Mouse (Mus musculus) limb, embryonic 14.5 days (tissue): Measurements from ENCODE around the gene Fam228b. TPM values are rescaled to one million over a fixed set of nuclear protein-coding genes. Genes with fewer than 3 reads are reported as not detected.

Experiments used
- ATAC-seq: fragments of 200-750 bp; cut with Nextera tagmentation; 2 replicates; pipeline ENCODE4 v1.8.0; 2017; ENCODE audit warnings: low read depth, moderate number of reproducible peaks, moderate TSS enrichment; ENCODE audit not compliant: low FRiP score
- DNase-seq: peaks from one replicate; pipeline ENCODE4 v3.0.0-alpha.2; 2015; ENCODE audit warnings: low spot score
- H3K27ac ChIP-seq: fragments of 300-500 bp; sonication (generic); replicated peaks from 2 replicates; pipeline ENCODE4 v1.5.1; 2014; ENCODE audit warnings: low read depth, mild to moderate bottlenecking, low read length, moderate library complexity, mixed read lengths
- H3K27me3 ChIP-seq: fragments of 300-500 bp; sonication (generic); 2 replicates; pipeline ENCODE4 v1.6.1; 2014; ENCODE audit warnings: low read length, mixed read lengths; ENCODE audit not compliant: control insufficient read depth, insufficient read depth
- H3K36me3 ChIP-seq: fragments of 300-500 bp; sonication (generic); 2 replicates; pipeline ENCODE4 v1.6.1; 2014; ENCODE audit warnings: mild to moderate bottlenecking, low read length, moderate library complexity, mixed read lengths; ENCODE audit not compliant: control insufficient read depth, insufficient read depth
- H3K4me1 ChIP-seq: fragments of 300-500 bp; sonication (generic); 2 replicates; pipeline ENCODE4 v1.6.1; 2014; ENCODE audit warnings: antibody characterized with exemption, low read length, mixed read lengths; ENCODE audit not compliant: control insufficient read depth, insufficient read depth
- H3K4me2 ChIP-seq: fragments of 300-500 bp; sonication (generic); replicated peaks from 2 replicates; pipeline ENCODE4 v1.6.1; 2014; ENCODE audit warnings: low read depth, mild to moderate bottlenecking, low read length, moderate library complexity; ENCODE audit not compliant: severe bottlenecking
- H3K4me3 ChIP-seq: fragments of 300-500 bp; sonication (generic); replicated peaks from 2 replicates; pipeline ENCODE4 v1.5.1; 2014; ENCODE audit warnings: low read length
- H3K9ac ChIP-seq: fragments of 300-500 bp; sonication (generic); 2 replicates; pipeline ENCODE4 v1.6.1; 2014; ENCODE audit warnings: mild to moderate bottlenecking, low read depth, low read length, moderate library complexity; ENCODE audit not compliant: severe bottlenecking
- H3K9me3 ChIP-seq: fragments of 300-500 bp; sonication (generic); 2 replicates; pipeline ENCODE4 v1.6.1; 2016; ENCODE audit warnings: low read length; ENCODE audit not compliant: control insufficient read depth
- POLR2A ChIP-seq: fragments of 200-500 bp; IDR thresholded peaks from 2 replicates; pipeline ENCODE4 v1.8.0; 2012; ENCODE audit warnings: inconsistent platforms, mild to moderate bottlenecking, moderate library complexity, borderline replicate concordance; ENCODE audit not compliant: insufficient read depth, insufficient read length; ENCODE audit errors: extremely low read depth
- WGBS: fragments of 180-500 bp; shearing (Covaris S2); extraction: QIAGEN DNeasy Blood & Tissue Kit; methylation state at CpG from one replicate; pipeline ENCODE4 v1.1.7; 2014; 5-methylcytosine and 5-hydroxymethylcytosine counted together
- polyA plus RNA-seq, 2 experiments: library from polyadenylated mRNA; depleted of rRNA in 1 of 2; stranded (reverse) in 1 of 2; unstranded in 1 of 2; fragments of >200 nt; fragmentation: Nextera tagmentation in 1 of 2; extraction: Ambion mirVana in 1 of 2; gene quantifications; 2 replicates each; pipeline versions ENCODE4 v1.2.1 to v1.2.3; 2012 to 2014

Fam228b gene
- polyA plus RNA-seq, 2 experiments, result 4.8 to 8.7 TPM

DNA sequence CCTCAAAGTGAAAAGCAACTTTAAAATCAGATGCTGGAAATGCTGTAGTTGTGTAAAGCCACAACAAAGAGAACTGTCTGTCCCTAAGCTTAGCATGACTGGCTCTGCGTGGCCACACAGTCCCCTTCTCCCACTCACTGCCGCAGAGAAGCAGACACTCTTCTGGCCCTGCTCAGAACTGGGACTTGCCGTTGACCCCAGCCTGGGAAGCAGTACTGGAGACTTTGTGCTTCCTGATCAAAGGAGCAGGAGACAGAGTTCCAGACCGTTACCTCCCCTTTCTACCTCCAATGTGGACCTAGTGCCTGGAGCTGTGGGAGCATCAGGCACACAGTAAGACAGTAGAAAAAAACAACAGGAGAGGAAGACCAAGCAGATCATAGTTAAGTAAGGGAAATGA lies 36.7 kb downstream of the Fam228b start:
- DNase-seq (no peak), ATAC-seq (no peak)
- Histone ChIP-seq H3K36me3 (no peaks in the 10 kb centered on the region), H3K4me1 (no peaks in the 10 kb centered on the region), H3K4me3 (no peak overlapping the region), H3K27me3 (no peaks in the 10 kb centered on the region), H3K27ac (no peak overlapping the region), H3K9ac (no peak overlapping the region), H3K4me2 (no peak overlapping the region), H3K9me3 (no peaks in the 10 kb centered on the region)
- WGBS, result 43% methylated on average over 4 of the region's 4 CpGs
- no peak for TF ChIP-seq POLR2A

DNA sequence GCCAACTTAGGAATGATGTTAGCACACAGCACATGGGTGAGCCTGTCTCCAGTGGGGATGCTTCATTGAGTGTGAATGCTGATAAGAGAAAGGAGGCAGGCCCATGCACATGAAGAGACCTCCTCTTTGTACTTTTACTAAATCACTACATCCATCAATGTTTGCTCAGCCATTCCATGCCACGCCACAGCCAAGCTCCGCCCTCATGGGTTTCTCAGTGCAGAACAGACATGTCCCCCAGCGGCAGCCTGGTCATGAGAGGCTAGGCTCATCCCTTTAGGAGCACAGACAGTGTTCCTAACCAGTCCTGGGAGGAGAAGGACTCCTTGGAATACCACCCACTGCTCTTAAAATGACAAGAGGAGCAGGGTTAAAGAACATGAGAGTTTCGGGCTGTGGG lies 37.4 kb downstream of the Fam228b start:
- no peak overlapping the region for H3K27ac ChIP-seq
- H3K9me3 ChIP-seq, result no peaks in the 10 kb centered on the region
- no peaks in the 10 kb centered on the region for H3K27me3 ChIP-seq
- no peak for ATAC-seq
- H3K4me2 ChIP-seq, result no peak overlapping the region
- DNase-seq, result no peak
- no peak for TF ChIP-seq POLR2A
- no peaks in the 10 kb centered on the region for H3K4me1 ChIP-seq
- no peak overlapping the region for H3K4me3 ChIP-seq
- H3K36me3 ChIP-seq, result no peaks in the 10 kb centered on the region
- 69% methylated on average over 4 of the region's 4 CpGs for WGBS
- no peak overlapping the region for H3K9ac ChIP-seq

DNA sequence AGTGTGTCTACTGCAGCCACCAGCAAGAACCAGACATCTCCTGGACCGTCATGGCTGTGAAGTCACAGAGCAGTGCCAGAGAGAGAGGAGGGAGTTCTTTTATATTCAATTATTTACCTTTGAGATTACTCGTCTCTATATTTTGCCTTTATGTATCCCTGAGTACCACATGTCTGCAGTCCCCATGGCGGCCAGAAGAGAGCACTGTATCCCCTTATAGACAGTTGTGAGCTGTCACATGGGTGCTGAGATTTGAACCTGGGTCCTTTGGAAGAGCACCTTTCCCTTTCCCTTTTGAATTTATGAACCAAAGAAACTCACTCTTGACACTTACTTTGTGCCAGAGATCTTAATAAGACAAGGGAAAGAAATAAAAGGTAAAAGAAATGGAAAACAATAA lies 39.9 kb downstream of the Fam228b start:
- WGBS, result 94% methylated on average over 3 of the region's 3 CpGs
- TF ChIP-seq POLR2A, result no peak
- no peak for ATAC-seq

DNA sequence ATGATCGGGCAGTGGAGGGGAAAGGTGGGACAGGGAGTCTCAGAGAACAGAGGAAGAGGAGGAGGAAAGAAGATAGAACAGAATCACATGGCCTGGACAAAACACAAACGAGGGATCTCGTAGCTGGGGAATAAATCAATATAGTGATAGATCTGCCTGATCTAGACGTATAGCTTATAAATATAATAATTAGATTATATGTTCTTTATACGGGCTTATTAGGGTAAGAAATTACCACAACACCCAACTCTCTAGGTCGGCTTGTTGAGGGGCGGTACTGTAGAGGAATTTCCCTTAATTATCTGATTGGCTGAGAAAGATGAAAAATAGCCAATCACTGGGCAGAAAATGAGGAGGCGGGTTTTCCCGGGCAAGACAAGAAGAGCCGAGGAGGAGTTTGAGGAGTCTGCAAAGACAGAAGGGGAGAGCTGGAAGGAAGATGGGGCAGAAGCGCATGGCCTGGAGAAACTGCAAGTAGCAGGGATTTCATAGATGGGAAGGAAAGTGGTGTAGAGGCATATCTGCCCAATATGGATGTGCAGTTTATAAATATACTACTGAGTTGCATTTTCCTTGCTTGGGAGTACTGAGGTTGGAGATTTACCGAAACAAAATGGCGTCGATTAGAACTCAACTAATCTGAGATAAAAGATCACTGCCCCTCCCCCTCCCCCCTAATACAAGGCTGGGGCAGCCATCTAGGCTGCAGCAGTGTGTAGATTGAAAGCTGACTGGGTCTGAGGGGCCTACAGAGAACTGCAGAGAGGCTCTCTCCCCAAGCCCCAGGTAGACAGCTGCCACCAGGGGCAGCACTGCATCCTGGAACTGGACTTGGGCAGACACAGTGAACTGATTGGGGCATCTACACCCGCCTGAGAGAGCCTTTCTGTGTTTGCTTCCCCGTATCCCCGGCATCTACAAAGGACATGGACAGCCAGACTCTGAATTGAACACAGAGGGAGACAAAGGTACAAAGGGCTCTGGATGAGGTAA lies 49.0 kb downstream of the Fam228b start:
- Histone ChIP-seq H3K36me3 (no peaks in the 10 kb centered on the region), H3K9me3 (no peaks in the 10 kb centered on the region), H3K27me3 (no peaks in the 10 kb centered on the region), H3K4me2 (no peak overlapping the region), H3K4me3 (no peak overlapping the region), H3K4me1 (0 out of 2 replicates have a peak, but pooled peaks cover 5% of the 10 kb centered on the region), H3K9ac (no peak overlapping the region), H3K27ac (no peak overlapping the region)
- 74% methylated on average over 17 of the region's 17 CpGs for WGBS
- ATAC-seq, result no peak
- DNase-seq, result no peak
- no peak for TF ChIP-seq POLR2A

More for the DNA sequence above, 39.9 kb downstream of the Fam228b start:
- no peaks in the 10 kb centered on the region for H3K9me3 ChIP-seq
- H3K4me2 ChIP-seq, result no peak overlapping the region
- H3K36me3 ChIP-seq, result no peaks in the 10 kb centered on the region
- H3K4me1 ChIP-seq, result no peaks in the 10 kb centered on the region
- H3K9ac ChIP-seq, result no peak overlapping the region
- DNase-seq, result no peak
- no peak overlapping the region for H3K4me3 ChIP-seq
- H3K27ac ChIP-seq, result no peak overlapping the region
- no peaks in the 10 kb centered on the region for H3K27me3 ChIP-seq

DNA sequence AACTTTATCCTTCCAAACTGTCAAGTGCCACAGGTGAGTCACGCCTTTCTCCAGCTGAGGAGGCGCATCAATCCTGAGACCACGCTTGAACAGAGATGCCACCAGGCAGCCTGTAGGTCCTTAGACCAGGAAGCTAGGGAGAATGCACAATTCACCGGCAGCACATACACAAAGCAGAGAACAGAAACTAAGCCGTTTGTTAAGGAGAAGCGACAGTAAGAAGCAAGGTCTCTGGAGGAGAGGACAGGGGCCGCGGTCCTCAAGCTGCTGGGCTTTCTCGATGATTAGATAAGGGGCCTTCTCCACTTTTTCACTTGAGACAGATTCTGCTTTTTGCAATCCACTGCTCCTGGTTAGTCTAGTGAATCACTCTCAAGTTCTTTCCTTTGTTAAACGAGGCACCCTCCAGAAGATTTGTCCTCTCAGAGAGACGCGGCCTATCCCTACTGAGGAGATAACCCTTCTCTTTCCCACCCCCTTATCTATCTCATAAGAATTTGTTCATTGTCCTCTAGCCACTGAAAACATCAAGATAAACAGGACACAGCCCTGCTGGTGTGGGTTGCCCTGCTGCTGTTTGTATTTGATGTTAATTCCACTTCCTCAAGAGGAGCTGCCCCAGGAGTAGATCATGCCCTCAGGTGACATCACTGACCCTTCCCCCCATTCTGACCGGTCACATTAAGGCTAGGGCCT lies 49.9 kb downstream of the Fam228b start:
- ATAC-seq, result no peak
- Histone ChIP-seq H3K4me3 (no peak overlapping the region), H3K36me3 (no peaks in the 10 kb centered on the region), H3K4me2 (no peak overlapping the region), H3K27me3 (no peaks in the 10 kb centered on the region), H3K9me3 (no peaks in the 10 kb centered on the region), H3K4me1 (0 out of 2 replicates have a peak, but pooled peaks cover 5% of the 10 kb centered on the region), H3K9ac (no peak overlapping the region), H3K27ac (no peak overlapping the region)
- DNase-seq, result no peak
- TF ChIP-seq POLR2A, result no peak
- WGBS, result 81% methylated on average over 13 of the region's 13 CpGs
